Mouse (Mus musculus) frontal cortex, adult 2 months (tissue): ENCODE results near the gene Hdac11. TPM values are rescaled to one million over a fixed set of nuclear protein-coding genes. Genes with fewer than 3 reads are reported as not detected.

Experiments used
- DNase-seq, 2 experiments: peaks; one replicate each; pipeline ENCODE4 v3.0.0; 2022; ENCODE audit warnings: low spot score in 1 of 2; ENCODE audit errors: extremely low spot score in 1 of 2
- polyA plus RNA-seq: library from polyadenylated mRNA; depleted of rRNA; stranded (reverse); fragments of >200 nt; gene quantifications from 2 replicates; pipeline ENCODE4 v1.2.3, GENCODE M21; 2012

Hdac11 gene
- polyA plus RNA-seq, 1 experiment = 189 TPM

DNA sequence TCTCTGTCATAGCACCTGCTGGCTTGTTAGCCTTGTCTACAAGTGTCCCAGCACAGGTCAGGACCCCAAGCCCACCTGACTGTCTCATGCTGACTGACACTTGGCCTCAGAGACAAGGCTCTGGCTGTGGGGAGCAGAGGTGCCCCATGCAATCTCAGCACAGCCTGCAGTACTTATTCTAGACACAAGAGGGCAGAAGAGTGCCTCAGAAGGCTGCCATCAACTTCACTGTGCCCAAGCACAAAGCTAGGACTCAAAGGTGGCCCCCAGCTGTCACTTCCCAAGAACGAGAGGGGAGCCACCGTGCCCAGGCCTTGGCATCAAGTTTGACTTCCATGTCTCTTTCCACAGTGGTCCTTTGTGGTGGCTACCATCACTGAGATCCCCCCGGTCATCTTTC lies 8.7 kb downstream of the Hdac11 start:
- DNase-seq = peak in 1 of 2 experiments; percentile 92

DNA sequence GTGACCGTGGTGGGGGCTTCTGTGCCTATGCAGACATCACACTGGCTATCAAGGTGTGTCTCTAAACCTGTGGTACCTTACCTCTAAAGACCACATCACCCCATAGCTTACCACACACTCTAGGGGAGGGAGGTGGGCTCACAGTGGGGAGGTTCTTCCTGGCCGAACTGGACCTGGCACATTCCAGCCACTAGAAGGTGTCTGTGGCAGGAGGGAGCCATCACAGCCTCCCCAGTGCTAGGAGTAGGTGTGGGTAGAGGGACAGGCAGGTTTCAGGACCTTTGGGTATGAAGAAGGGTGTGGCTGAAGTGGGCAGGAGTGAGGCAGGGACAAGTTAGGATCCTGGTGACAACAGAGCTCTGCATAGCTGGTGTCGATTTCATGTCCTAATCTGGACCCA lies 11.4 kb downstream of the Hdac11 start:
- DNase-seq = no peak

DNA sequence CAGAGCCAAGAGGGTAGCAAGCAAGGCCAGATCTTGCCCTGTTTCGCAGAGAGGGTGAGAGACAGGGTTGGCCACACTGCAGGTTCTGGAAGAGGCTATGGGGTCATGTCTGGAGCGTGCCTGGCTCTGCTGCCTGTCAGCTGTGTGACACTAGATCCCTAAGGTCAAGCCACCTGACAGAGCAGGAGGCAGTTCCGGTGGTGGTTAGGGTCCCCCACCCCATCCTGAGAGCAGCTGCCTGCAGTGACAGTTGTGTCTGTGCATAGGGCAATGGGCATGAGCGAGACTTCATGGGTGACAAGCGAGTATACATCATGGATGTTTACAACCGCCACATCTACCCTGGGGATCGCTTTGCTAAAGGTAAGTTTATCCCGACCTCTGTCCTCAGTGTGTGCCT lies 12.7 kb downstream of the Hdac11 start:
- no peak for DNase-seq

DNA sequence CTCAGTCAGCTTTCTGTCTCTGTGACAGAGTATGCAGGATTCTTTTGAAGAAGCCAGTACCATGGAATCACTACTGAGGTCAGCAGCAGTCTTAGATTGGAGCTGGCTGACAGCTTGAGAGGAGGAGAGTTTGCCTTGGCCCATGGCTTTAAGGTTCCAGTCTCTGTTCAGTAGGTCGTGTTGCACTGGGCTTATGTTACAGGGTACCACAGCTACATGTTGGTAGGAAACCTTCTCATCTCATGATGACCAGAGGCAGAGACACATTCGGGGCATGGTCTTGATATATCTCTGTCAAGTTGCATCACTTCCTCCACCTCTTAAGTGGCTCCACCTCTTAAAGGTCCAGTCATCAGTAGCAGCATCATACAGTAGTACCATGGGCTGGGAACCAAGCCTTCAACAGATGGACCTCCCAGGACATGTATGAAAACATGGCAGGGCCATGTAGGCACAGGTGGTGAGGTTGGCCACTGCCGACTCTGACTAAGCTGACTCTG lies 15.0 kb downstream of the Hdac11 start:
- no peak for DNase-seq

DNA sequence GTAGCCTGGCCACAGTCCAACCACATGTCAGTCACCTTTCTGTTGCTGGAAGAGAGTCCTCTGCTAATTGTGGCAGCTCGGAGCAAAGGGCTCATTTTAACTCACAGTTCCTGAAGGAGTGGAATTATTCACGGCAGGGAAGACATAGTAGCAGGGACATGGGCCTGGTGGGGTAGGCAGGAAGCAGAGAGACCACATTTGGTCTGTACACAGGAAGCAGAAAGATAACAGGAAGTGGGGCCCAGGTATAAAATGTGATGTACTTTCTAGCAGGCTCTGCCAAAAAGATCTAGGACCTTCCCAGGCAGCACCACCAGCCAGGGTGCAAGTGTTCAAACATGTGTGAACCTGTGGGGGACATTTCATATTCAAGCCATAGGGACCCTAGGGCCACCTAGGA lies 15.9 kb downstream of the Hdac11 start:
- no peak for DNase-seq

DNA sequence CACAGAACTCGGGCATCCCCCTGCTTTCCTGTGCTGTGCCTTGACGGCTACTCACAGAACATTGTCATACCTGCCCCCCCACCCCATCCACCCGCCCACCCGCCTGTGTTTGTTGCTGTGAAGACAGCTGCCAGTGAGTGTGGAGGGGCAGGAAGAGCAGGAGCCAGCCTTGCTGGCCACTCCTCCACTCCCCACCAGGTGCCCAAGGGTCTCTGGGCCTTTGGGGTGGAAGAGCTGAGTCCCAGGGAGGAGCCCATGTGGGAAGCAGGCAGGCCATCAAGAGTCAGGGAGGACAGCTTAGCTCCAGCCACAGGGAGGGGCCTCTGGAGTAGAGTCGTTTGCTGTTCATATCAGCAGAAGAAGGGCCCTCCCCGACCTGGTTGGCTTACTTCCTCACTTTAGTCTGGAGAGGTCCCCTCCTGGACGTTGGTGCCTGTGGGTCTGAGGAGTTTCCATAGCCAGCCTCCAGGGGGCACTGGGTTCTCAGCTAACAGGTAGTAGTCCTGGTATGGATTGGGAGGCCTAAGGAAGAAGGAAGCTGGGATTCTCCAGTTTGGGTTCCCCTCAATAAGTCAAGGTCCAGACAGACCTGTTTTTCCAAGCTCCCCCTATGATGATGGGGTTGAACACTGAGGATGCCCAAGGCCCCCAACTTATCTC lies 16.9 kb downstream of the Hdac11 start:
- DNase-seq = peak in 1 of 2 experiments; percentile 78

DNA sequence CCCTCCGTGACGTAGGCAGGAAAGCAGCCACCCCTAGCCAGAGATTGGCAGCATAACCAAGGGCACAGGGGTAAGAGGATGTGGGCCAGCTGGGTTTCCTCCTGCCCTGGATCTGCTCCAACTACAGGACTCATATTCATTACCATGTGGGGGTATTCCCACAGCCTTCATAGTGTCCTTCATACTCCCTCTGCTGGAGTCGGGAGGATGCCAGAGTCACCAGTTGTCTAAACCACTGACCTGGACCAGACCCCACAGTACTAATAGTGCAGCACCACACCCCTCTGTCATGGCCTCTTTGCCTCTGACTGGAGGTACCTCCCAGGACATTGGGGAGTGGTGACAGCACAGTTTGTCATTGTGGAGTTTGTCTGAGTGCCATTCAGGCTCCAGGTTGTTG lies 17.7 kb downstream of the Hdac11 start:
- no peak for DNase-seq

DNA sequence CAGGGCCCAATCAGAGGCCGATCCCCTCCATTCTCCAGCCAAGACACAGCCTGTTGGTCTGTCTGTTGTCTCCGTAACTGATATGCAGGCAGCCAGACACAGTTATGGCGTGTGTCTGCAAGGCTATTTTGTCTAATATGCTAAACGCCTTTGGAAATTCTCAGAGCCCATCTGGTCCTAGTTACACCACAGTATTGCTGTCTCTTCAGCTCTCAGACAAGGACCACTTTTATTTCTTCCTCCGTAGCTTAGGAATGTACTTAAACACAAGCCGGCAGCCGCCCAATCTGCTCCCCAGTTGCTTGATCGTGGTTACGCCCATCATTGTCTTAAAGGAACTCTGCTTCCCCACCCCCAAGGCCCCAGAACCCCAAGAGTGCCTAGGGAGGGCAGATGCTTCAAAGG lies 24.3 kb downstream of the Hdac11 start:
- DNase-seq = no peak

DNA sequence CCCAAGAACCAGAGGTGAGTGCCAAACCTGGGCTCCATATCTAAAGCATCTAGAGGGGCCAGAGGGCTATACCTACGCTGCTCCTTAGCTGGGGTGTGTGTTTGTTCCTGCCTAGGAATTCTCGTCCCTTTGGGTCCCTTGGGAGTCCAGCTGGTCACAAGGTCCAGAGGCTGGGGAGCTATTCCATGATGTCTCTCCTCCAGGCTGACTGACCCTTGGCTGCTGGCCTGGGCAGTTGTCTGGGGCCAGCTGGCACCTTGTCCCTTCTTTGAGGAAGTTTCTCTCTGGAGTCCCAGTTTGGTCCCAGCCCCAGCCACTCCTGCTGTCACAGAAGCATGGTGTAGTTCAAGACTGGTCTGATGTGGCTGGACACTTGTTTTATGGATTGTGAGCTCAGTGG lies 24.9 kb downstream of the Hdac11 start:
- peak in 1 of 2 experiments; percentile 57 for DNase-seq

DNA sequence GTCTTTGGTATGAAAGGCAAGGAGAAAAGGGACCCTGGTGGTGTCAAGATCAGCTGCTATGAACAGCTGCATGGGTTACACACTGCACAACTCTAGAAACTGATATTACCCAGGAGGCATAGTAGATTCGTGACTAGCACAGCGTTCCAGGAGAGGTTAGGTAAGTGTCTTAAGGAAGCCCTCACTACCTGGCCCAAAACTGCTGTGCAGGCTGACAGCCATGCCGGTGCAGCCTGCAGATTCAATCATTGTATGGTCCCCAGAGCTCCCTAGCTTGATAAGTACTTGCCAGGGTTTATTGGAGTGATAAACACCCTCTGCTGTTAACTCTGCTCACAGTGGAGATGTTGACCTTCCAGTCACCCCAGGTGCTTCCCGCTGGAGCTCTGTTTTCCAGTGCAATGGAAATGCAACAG lies 25.6 kb downstream of the Hdac11 start:
- DNase-seq = no peak

DNA sequence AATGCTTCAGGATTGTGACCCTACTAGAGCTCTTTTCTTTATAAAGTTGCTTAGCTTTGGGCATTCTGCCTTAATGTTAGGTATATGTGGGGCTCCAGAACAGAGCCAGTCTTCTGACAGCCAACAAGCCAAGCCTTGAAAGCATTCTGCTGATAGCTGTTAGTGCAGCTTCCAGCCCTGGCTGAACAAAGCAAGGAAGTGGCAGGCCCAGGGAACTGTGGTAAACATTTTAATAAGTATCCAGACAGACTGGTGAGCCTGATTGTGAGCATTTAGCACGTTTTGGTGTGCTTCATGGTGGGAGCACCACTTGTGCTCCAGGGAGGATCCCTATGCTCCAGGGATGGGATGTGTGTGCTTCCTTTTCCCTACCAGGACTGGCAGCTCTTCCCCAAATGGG lies 26.6 kb downstream of the Hdac11 start:
- DNase-seq = no peak

DNA sequence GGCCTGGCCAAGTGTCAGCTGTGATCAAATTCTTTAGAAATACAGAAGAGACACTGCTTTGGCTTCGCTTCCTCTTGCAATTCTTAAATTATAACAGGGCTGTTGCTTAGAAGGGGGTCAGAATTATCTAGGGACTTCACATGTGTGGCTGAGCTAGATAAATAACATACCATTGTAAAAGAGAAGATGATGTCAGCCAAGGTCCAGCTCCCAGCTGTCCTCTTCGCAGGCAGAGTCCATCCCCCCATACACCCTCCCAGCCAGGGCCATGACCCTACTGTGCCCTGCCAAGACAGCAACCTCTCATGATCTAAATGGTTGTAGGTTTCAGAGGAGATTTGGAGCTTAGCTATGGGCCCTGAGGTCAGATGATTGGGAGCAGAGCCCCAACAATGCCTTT lies 27.5 kb downstream of the Hdac11 start:
- no peak for DNase-seq

DNA sequence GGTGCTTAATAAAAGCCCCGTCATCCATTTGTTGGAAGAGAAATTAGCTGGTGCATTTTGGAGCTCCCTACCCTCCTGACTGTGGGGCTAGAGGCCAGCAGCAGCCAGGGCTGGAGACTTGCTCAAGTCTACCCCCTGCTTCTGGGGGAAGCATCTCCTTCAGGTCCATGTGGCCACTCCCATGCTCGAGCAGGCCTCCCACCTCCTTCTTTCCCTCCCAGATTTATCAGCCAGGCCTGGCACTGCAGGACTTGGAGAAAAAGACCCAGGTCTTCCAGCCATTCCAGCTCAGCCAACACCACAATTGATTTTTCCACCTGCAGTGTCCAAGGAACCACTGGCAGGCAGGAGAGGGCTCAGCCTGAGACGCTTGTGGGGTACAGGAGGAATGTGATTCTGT lies 28.3 kb downstream of the Hdac11 start:
- DNase-seq = no peak

DNA sequence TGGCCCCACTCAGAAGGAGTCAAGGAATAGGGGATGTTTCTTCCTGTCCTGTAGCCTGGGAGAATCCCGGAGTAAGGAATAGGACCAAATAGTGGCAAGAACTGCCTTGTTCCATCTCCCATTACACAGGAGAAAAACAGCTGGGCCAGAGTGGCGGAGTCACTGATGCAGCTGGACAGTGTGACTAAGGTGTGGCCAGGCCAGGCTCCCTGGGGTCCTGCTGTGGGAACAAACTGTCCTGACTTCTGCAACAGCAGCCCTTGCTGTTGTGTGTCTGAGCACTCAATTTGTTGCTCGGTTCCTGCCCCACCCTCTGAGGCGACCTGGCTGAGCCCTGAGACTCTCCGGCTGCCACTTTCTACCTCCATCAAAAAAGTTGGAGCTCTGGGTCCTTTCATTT lies 29.0 kb downstream of the Hdac11 start:
- DNase-seq = no peak

DNA sequence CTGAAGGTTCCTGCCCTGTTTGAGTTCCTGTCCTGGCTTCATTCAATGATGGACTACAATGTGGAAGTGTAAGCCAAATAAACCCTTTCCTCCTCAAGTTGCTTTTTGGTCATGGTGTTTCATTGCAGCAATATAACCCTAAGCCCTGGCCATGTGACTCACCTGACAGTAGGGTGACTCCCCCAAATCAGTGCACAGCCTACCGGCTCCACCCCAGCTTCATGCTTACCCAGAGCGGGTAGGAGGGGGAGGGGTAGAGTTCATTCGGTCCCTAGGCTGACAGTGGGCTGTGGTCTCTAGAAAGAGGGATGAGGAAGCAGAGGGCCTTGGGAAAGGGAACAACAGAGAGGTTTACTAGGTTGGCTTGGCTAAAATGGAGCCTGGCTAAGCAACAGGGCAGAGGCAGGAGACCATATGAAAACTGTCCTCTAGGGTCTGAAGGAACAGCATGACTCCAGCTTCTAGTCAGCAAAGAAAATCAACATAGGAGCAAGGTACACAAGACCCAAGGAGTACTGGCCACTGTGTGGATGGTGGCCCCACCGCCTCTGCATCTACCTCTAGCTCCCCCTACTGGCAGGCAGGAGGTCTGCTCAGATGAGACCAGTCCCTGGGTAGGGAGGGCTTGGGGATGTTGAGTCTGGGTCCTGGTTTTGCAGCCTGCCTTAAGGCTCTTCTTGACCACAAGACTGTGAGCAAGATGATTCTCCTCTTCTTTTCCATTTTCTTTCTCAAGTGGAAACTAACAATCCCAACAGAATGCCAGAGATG lies 29.9 kb downstream of the Hdac11 start:
- no peak for DNase-seq

DNA sequence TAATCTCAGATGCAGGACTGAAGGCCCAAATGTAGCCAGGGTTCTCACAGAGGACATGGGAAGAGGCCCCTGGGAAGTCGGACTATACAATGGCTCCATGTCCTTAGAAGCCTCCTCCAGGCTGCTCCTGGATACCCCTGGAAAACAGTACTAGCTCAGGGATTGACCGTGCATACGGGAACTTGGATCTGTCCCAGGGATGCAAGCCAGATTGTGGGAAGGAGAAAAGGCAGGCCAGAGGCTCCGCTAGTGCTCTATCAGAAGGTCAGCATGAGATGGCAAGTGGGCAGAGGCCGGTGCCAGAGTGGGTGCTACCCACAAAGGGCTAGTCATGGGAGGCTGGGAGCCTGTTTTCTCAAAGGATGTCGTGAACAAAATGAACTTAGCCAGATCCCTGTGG lies 30.5 kb downstream of the Hdac11 start:
- no peak for DNase-seq

DNA sequence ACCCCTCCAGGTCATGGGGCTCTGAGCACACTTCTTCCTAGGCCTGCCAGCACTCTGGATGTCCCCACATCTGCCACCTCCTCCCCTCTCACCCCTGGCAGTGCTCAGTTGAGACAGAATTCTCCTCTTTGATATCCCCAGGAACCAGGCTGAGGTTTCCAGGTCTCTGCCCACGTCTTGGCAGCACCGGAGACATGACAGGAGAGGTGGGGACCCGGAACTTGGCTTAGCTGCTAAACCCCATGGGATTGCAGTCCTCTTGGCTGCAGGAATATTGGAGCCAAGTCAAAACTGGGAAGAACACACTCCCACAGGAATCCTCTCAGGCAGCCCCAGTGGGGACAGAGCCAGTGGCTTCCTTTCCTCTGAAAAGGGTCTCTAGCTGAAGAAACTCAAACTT lies 31.4 kb downstream of the Hdac11 start:
- DNase-seq = no peak

DNA sequence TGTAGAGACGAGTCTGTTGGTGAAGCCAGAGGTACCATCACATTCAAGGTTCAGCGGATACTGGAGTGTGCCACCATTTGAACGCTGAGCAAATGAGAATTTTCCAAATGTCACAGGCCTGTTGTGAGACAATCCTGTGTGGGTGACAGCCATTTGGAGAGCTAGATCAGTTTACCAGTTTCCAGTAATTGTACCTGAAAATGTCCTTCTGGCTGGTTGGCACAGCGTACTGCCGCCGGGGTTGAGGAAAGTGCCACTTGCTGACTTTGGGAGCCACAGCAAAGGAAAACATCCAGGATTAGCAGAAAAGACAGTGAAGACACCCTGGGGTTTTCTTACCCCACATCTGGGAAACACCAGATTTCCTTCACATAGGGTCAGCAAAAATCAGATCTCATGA lies 33.5 kb downstream of the Hdac11 start:
- DNase-seq = no peak

DNA sequence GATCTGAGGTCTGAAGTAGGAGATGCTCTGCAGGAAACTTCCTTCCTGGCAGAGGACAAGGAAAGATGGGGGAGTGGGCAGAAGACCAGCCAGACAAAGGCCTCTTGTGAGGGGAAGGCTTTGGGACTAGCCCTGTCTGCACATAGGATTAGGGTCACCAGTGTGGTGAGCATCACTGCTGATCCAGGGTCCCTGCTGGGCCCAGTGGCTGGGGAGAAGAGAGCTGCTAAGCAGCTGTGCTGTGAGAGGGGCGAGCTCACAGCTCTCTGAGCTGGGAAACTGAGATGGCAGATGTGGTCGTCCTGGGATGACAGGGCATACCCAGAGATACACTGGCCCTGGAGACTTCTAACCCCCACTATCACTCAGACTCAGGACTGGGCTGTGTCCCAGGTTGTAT lies 35.0 kb downstream of the Hdac11 start:
- no peak for DNase-seq

DNA sequence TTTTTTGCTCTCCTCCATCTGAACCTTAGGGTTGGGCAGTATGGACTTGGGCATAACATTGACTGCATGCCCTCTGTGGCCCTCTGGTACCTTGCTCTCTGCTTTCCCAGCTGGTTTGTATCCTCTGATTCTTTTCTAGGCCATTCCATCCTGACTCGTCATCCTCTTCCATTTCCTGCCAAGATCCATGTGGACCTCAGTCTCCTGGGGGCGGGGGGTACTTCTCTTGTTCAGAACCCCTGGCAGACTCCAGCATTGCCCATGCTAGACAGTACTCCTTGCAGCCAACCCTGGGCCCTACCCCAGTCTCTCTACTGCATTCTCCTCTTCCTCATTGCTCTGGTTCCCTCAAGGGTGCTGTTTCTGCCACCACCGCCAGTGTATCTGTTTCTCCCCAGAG lies 36.0 kb downstream of the Hdac11 start:
- no peak for DNase-seq

DNA sequence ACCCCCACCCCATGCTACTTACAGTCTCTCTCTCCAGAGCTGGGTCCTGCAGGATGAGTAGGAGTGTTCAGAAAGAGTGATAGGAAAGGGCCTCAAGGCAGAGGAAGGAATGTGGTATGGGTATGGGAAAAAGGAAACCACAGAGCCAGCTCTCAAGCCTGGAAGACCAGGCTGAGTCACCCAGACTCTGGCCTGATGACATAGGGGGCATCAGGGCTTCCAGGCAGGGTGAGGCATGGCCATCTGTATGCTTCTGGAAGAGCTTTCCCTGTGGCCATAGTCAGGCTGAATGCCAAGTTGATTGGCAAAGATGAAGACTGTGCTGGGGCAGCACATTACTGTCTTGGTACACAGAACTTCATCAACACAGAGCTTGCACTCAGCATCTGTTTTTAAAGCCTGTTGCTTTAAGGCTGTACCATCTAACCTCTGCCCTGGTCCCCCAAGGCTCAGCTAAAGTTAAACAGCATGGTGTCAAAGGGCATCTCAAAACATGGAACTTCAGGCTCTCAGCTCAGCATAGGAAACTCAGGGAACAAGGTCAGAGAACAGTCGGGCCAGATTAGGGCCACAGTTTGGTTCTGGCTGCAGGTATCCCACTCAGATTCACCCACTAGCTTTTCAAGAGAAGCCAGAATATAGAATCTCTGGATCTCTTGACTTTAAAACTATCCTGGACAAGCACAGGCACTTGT lies 36.5 kb downstream of the Hdac11 start:
- no peak for DNase-seq

DNA sequence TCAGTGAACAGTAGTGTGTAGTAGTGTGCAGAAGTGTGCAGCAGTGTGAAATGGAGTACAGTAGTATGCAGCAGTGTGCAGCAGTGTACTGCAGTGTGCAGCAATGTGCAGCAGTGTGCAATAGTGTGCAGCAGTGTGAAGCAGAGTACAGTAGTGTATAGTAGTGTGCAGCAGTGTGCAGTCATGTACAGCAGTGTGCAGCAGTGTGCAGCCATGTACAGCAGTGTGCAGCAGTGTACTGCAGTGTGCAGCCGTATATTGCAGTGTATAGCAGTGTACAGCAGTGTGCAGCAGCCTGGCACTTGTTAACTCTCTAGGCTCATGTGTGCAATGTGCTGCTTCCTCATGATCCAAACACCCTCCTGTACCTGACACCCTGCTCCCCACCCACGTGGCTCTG lies 42.0 kb downstream of the Hdac11 start:
- no peak for DNase-seq
